9 mouse cellular contexts compared by ENCODE assay signal in the genomic region with DNA sequence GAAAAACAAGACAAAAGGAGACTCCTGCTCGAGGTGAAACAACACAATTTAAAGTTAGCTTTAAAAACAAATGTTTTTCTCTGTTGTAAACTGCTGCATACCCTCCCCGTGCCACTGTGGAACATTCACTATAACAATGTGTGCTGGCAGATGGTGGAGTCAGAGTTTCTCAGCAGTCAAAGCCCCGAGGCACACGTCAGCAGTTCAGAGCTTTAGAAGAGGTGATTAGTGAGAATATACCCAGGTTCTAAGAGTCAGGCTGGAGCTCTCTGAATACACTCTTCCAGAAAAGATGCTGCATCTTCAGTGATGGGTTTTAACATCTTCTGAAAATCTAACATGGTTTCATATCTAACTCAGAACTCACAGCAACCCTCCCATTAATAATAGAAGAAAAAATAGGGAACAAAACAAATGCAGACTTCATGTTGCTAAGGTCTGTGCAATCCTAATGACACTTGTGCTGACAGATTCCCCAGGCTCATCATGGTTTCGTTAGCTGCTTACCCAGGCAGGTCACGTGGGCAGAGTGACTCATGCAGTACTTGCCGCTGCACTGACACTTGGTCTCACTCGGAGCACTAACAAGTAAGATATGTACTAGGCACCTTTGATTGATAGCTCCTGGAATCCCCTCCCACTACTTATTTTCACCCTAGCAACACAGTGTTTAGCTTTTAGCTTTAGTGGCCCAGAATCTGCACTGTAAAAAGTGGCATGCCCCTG. TPM values are rescaled to one million over a fixed set of nuclear protein-coding genes. Genes with fewer than 3 reads are reported as not detected.
DNase-seq lines count a peak whose midpoint lies in the region; ATAC-seq and TF ChIP-seq lines count a peak whose summit lies in the region.
"Had no signal": no experiment of that assay in that cellular context is flagged by ENCODE, and none has a peak within 500 bp of the region (broad histone marks: within the 10 kb centered on the region; RNA-seq: fewer than 3 reads in every experiment).

No protein-coding gene starts in this region.

- TF ChIP-seq CTCF in small intestine, adult 2 months (IDR thresholded peaks at IDR 0.05; ENCODE audit: extremely low read depth, insufficient read length, insufficient replicate concordance, low read depth, low read length) = no peak

- 70% methylated on average over 8 of the region's 8 CpGs for WGBS in embryonic facial prominence, embryonic 14.5 days
- 84% methylated on average over 8 of the region's 8 CpGs for WGBS in embryonic facial prominence, embryonic 10.5 days
- 39% methylated on average over 8 of the region's 8 CpGs for WGBS in small intestine, adult 2 months
- WGBS in forebrain, embryonic 15.5 days = 81% methylated on average over 8 of the region's 8 CpGs

- H3K4me1 ChIP-seq in embryonic facial prominence, embryonic 14.5 days (ENCODE audit: control insufficient read depth, insufficient read depth, low read length) = no peaks in the 10 kb centered on the region
- no peaks in the 10 kb centered on the region for H3K4me1 ChIP-seq in embryonic facial prominence, embryonic 10.5 days
- H3K4me1 ChIP-seq in small intestine, adult 2 months (ENCODE audit: control insufficient read depth, insufficient read depth, insufficient read length, low read length) = peaks cover 13% of the 10 kb centered on the region; the same call in 1 of the 2 replicates
- no peaks in the 10 kb centered on the region for H3K4me1 ChIP-seq in forebrain, embryonic 15.5 days
- H3K4me1 ChIP-seq: lung, embryonic 15.5 days had no signal

- no peak for TF ChIP-seq POLR2A in small intestine, adult 2 months (IDR thresholded peaks at IDR 0.05; ENCODE audit: low read depth, low read length)

- no peaks in the 10 kb centered on the region for H3K27me3 ChIP-seq in embryonic facial prominence, embryonic 14.5 days (replicated peaks; ENCODE audit: control insufficient read depth, insufficient read depth, low read length)
- no peaks in the 10 kb centered on the region for H3K27me3 ChIP-seq in embryonic facial prominence, embryonic 10.5 days (replicated peaks; ENCODE audit: low read depth, poor library complexity, severe bottlenecking)
- H3K27me3 ChIP-seq in small intestine, adult 2 months (ENCODE audit: control insufficient read depth, insufficient read depth, low read length) = no peaks in the 10 kb centered on the region
- no peaks in the 10 kb centered on the region for H3K27me3 ChIP-seq in forebrain, embryonic 15.5 days
- H3K27me3 ChIP-seq: lung, embryonic 15.5 days had no signal

- DNase-seq in embryonic facial prominence, embryonic 14.5 days (ENCODE audit: low spot score) = peak; percentile 41
- DNase-seq in embryonic facial prominence, embryonic 10.5 days (ENCODE audit: low spot score) = no peak
- peak; percentile 67 for DNase-seq in urinary bladder, postnatal 14 days (ENCODE audit: low spot score)
- no peak for DNase-seq in urinary bladder, postnatal 10 days (ENCODE audit: low spot score)
- DNase-seq in heart, postnatal 4 days = peak; percentile 53
- no peak for DNase-seq in spleen, postnatal 14 days (ENCODE audit: low spot score in 2 of 2)

- H3K9me3 ChIP-seq in embryonic facial prominence, embryonic 14.5 days (ENCODE audit: control insufficient read depth, low read length) = no peaks in the 10 kb centered on the region
- H3K9me3 ChIP-seq in embryonic facial prominence, embryonic 10.5 days = no peaks in the 10 kb centered on the region
- no peaks in the 10 kb centered on the region for H3K9me3 ChIP-seq in forebrain, embryonic 15.5 days
- H3K9me3 ChIP-seq: lung, embryonic 15.5 days had no signal

- H3K9ac ChIP-seq in embryonic facial prominence, embryonic 14.5 days (ENCODE audit: low read depth, low read length) = no peak overlapping the region
- no peak overlapping the region for H3K9ac ChIP-seq in forebrain, embryonic 15.5 days (replicated peaks)
- H3K9ac ChIP-seq: lung, embryonic 15.5 days had no signal

- H3K36me3 ChIP-seq in embryonic facial prominence, embryonic 14.5 days (ENCODE audit: control insufficient read depth, insufficient read depth, low read length) = peaks cover 84% of the 10 kb centered on the region
- H3K36me3 ChIP-seq in embryonic facial prominence, embryonic 10.5 days (replicated peaks) = peaks cover 96% of the 10 kb centered on the region
- peaks cover 44% of the 10 kb centered on the region for H3K36me3 ChIP-seq in small intestine, adult 2 months (ENCODE audit: control insufficient read depth, insufficient read depth, low read length)
- H3K36me3 ChIP-seq in forebrain, embryonic 15.5 days = peaks cover 50% of the 10 kb centered on the region

- H3K4me3 ChIP-seq in embryonic facial prominence, embryonic 14.5 days (ENCODE audit: low read depth, low read length) = no peak overlapping the region
- H3K4me3 ChIP-seq in embryonic facial prominence, embryonic 10.5 days = no peak overlapping the region
- no peak overlapping the region for H3K4me3 ChIP-seq in small intestine, adult 2 months (ENCODE audit: low read depth, low read length)
- H3K4me3 ChIP-seq in forebrain, embryonic 15.5 days = no peak overlapping the region
- H3K4me3 ChIP-seq: lung, embryonic 15.5 days had no signal

- no peak overlapping the region for H3K4me2 ChIP-seq in embryonic facial prominence, embryonic 14.5 days (ENCODE audit: low read depth, low read length)
- H3K4me2 ChIP-seq in forebrain, embryonic 15.5 days (replicated peaks) = no peak overlapping the region
- H3K4me2 ChIP-seq: lung, embryonic 15.5 days had no signal

- H3K27ac ChIP-seq in embryonic facial prominence, embryonic 14.5 days (replicated peaks; ENCODE audit: low read depth, low read length) = no peak overlapping the region
- no peak overlapping the region for H3K27ac ChIP-seq in embryonic facial prominence, embryonic 10.5 days (replicated peaks)
- peak overlapping the region; percentile 30; the same call in 1 of the 2 replicates for H3K27ac ChIP-seq in small intestine, adult 2 months (ENCODE audit: insufficient read depth, low read depth, low read length)
- H3K27ac ChIP-seq in forebrain, embryonic 15.5 days (replicated peaks) = no peak overlapping the region
- H3K27ac ChIP-seq: lung, embryonic 15.5 days had no signal

- no peak for ATAC-seq in embryonic facial prominence, embryonic 14.5 days (ENCODE audit: low read depth)
- no peak for ATAC-seq in forebrain, embryonic 15.5 days (replicated peaks)

RNA-seq across cellular contexts. Expression of a gene that starts 28.7 kb away (rescaled TPM):
- 0.13 TPM in 1 of 2 replicates, not detected in the other for polyA plus RNA-seq in embryonic facial prominence, embryonic 14.5 days (2014; fragmentation: Nextera tagmentation; extraction: Ambion mirVana)
- 0.26 and 0.37 TPM in 2 replicates for polyA plus RNA-seq in embryonic facial prominence, embryonic 10.5 days (2016; fragmentation: Nextera tagmentation; extraction: Ambion mirVana)
- 1 to 10 TPM; 1.4 to 2.1 TPM for total RNA-seq in heart, postnatal 4 days (2021)
- 198 and 892 TPM in 2 replicates for polyA plus RNA-seq in small intestine, adult 2 months (2012; rRNA removed)
- 0.27 and 0.29 TPM in 2 replicates for polyA plus RNA-seq in forebrain, embryonic 15.5 days (2015; fragmentation: Nextera tagmentation; extraction: Ambion mirVana)

RNA-seq across cellular contexts. Expression of a gene that starts 46.6 kb away (rescaled TPM):
- 83.7 and 92.8 TPM in 2 replicates for polyA plus RNA-seq in embryonic facial prominence, embryonic 14.5 days (2014; fragmentation: Nextera tagmentation; extraction: Ambion mirVana)
- polyA plus RNA-seq in embryonic facial prominence, embryonic 10.5 days (2016; fragmentation: Nextera tagmentation; extraction: Ambion mirVana) = 42.2 and 49.0 TPM in 2 replicates
- 100 to 1,000 TPM; 121 to 126 TPM for total RNA-seq in heart, postnatal 4 days (2021)
- 58.4 and 177 TPM in 2 replicates for polyA plus RNA-seq in small intestine, adult 2 months (2012; rRNA removed)
- polyA plus RNA-seq in forebrain, embryonic 15.5 days (2015; fragmentation: Nextera tagmentation; extraction: Ambion mirVana) = 21.4 and 22.4 TPM in 2 replicates

Comparison
In these comparisons a context has a peak if more than half of its experiments do, and no peak if none do; other contexts are left out.
1. DNase-seq: peak in embryonic facial prominence, embryonic 14.5 days (single experiment), urinary bladder, postnatal 14 days (single experiment) and heart, postnatal 4 days (single experiment); none in embryonic facial prominence, embryonic 10.5 days (single experiment), urinary bladder, postnatal 10 days (single experiment) and spleen, postnatal 14 days (0 of 2).
2. RNA of a gene that starts 28.7 kb away (polyA plus RNA-seq): 198 to 892 TPM in small intestine, adult 2 months; 0.26 to 0.37 TPM in embryonic facial prominence, embryonic 10.5 days, 0.27 to 0.29 TPM in forebrain, embryonic 15.5 days and 0.13 TPM in embryonic facial prominence, embryonic 14.5 days; every median in the first group is over 100 times any median in the second.